Mouse (Mus musculus): ENCODE data around the gene Fbxw17. TPM values are rescaled to one million over a fixed set of nuclear protein-coding genes. Genes with fewer than 3 reads are reported as not detected.
"Not testable (repeated sequence)": the region's sequence is repeated elsewhere in the genome, so short reads cannot be mapped to it uniquely, and the experiment has no call there.

Gene Fbxw17
- total RNA-seq (2014; fragmentation: Nextera tagmentation), result not detected in 2 replicates
- total RNA-seq (2017), result 0.22 TPM in 1 of 2 replicates, not detected in the other
- polyA plus RNA-seq (2012), result not detected in 2 replicates

DNA sequence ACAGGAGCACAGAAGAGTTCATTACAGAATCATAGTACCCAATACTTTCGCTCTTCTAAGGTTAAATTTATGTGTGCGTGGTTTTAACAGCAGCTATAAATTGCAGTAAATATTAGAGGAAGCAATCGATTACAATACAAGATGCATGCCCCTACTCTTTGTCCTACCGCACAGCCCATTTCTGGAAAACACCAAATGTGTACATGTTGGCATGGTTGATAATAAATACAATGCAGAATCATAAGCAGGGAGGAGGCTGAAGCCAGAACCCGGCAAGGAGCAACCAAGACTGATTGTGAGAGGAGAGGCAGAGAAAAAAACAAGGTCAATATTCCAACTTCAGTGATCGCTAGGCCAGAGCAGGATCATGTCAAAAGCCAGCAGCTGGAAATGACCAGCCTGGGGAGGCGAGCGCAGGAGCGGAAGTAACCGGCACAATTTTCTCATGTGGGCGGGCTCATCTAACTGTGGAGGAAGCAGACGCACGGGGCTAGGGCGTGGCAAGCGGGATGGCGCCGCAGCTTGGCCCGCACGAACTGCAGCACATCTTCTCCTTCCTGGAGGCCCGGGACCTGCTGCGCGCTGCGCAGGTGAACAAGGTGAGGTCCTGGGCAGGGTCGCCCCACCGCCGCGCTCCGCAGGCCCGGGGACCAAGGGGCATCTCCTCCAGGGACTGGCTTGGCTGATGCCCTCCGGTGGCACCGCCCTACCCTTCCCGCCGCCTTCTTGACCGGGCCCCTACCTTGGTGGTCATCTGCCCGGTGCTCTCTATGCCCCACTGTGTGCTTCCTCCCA lies at the start of gene Fbxw17:
Gene Fbxw17 (plus strand): TSS at position 476 of the 795 bp plus-strand sequence.
- DNase-seq (ENCODE audit: low spot score) (no peak), ATAC-seq (ENCODE audit: extremely low read depth, insufficient number of reproducible peaks, low FRiP score, poor library complexity, severe bottlenecking) (no peak)
- Histone ChIP-seq H3K36me3 (replicated peaks) (no peaks in the 10 kb centered on the region), H3K4me1 (ENCODE audit: insufficient read depth, low read depth, low read length) (no peaks in the 10 kb centered on the region), H3K9me3 (replicated peaks) (peaks cover 31% of the 10 kb centered on the region), H3K27me3 (ENCODE audit: insufficient read depth, low read length) (no peaks in the 10 kb centered on the region), H3K4me3 (ENCODE audit: low read depth, low read length) (peak within 1 kb of the TSS; percentile 13; the same call in 1 of the 2 replicates)
- TF ChIP-seq POLR2AphosphoS5 (IDR thresholded peaks at IDR 0.05; ENCODE audit: insufficient replicate concordance, low read depth, low read length) (no peak), GATA1 (IDR thresholded peaks at IDR 0.05; ENCODE audit: borderline replicate concordance, low read length) (no peak), GATA2 (IDR thresholded peaks at IDR 0.05; ENCODE audit: borderline replicate concordance, low read depth, low read length) (no peak), CTCF (IDR thresholded peaks at IDR 0.05; ENCODE audit: low read depth, low read length) (no peak), TAL1 (conservative IDR thresholded peaks at IDR 0.05; ENCODE audit: low read depth, low read length) (no peak)

DNA sequence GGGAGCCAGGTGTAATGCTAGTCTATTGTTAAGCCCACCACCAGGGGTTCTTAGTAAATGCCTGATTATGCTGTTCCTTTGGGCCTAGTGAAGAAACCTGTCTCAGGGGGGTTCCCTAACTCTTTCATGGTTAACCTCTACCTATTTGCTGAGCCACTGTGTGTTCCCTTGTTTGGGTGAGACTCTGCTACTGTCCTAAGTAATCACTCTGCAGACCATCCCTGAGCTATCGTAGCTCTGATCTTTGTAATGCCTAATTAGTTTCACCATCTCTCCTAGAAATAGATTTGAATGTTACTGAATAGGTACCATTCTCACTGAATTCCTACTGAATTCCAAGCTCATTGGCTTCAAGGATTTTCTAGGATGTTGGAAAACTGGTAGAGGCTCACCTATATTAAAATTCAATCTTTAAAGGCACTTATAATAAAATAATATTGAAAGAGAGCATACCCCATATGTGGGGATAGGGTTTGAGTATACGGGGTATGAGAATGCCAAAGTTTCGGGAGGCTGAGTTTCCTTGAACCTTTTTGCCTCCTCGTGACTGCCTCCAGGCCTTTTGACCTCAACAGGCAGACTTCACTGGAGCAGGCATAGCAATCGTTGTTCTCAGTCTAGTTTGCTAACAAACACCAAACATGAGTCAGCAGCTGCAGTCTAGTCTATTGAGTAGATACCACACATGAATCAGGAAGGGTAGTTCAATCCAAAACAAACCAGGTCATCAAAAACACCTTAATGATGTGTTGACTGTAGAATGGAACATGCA lies 44.5 kb upstream of the Fbxw17 start:
- not testable (repeated sequence) for H3K4me1 ChIP-seq (ENCODE audit: insufficient read depth, low read depth, low read length); DNase-seq (ENCODE audit: low spot score)

DNA sequence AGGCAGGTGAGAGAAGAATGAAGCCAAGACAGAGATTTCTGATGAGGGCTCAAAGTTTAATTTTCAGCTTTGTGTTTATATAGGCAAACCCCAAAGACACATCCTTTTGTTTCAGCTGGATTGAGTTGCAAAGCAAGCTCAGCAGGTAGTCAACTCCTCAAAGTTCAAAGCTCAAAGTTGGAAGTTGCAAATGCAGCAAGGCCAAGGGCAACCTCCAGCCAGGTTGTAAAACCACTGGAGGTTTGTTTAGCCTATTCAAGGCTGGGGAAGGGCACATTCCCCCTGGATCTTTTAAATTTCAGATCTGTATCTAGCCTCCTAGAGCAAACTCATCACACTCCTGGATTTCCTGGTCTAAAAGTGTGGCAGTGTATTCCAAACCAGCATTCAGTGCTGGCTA lies 28.5 kb upstream of the Fbxw17 start:
- peaks cover 11% of the 10 kb centered on the region for H3K9me3 ChIP-seq (replicated peaks)
- not testable (repeated sequence) for H3K4me3 ChIP-seq (ENCODE audit: low read depth, low read length); ATAC-seq (ENCODE audit: extremely low read depth, insufficient number of reproducible peaks, low FRiP score, poor library complexity, severe bottlenecking); DNase-seq (ENCODE audit: low spot score); H3K27me3 ChIP-seq (ENCODE audit: insufficient read depth, low read length); H3K36me3 ChIP-seq (replicated peaks); H3K4me1 ChIP-seq (ENCODE audit: insufficient read depth, low read depth, low read length)

More for the DNA sequence above, 44.5 kb upstream of the Fbxw17 start:
- ATAC-seq (ENCODE audit: extremely low read depth, insufficient number of reproducible peaks, low FRiP score, poor library complexity, severe bottlenecking); H3K4me3 ChIP-seq (ENCODE audit: low read depth, low read length); H3K27me3 ChIP-seq (ENCODE audit: insufficient read depth, low read length); H3K9me3 ChIP-seq (replicated peaks); H3K36me3 ChIP-seq (replicated peaks): not testable (repeated sequence)

DNA sequence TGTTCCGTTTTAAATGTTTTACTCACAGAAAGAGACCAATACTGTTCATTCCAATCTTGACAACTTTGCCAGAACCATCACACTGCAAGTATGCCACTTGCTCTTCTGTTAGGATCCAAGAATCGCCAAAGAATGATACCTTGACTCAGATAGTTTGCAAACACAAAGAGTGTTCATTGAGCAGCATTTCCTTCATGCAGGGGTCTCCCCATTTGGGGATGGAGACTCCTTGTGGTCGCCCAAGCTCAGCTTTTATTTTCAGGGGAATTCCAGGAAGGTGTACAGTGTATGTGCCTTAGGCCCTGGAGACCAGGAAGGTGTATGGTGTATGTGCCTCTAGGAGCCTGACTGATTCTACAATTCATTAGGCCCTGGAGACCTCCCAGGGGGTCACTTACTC lies 757 bp downstream of the Fbxw17 start:
- Histone ChIP-seq H3K36me3 (replicated peaks) (no peaks in the 10 kb centered on the region), H3K9me3 (replicated peaks) (peaks cover 36% of the 10 kb centered on the region), H3K4me3 (ENCODE audit: low read depth, low read length) (no peak overlapping the region), H3K27me3 (ENCODE audit: insufficient read depth, low read length) (no peaks in the 10 kb centered on the region), H3K4me1 (ENCODE audit: insufficient read depth, low read depth, low read length) (no peaks in the 10 kb centered on the region)
- DNase-seq (ENCODE audit: low spot score) (no peak), ATAC-seq (ENCODE audit: extremely low read depth, insufficient number of reproducible peaks, low FRiP score, poor library complexity, severe bottlenecking) (no peak)
- TF ChIP-seq GATA2 (IDR thresholded peaks at IDR 0.05; ENCODE audit: borderline replicate concordance, low read depth, low read length), result no peak

DNA sequence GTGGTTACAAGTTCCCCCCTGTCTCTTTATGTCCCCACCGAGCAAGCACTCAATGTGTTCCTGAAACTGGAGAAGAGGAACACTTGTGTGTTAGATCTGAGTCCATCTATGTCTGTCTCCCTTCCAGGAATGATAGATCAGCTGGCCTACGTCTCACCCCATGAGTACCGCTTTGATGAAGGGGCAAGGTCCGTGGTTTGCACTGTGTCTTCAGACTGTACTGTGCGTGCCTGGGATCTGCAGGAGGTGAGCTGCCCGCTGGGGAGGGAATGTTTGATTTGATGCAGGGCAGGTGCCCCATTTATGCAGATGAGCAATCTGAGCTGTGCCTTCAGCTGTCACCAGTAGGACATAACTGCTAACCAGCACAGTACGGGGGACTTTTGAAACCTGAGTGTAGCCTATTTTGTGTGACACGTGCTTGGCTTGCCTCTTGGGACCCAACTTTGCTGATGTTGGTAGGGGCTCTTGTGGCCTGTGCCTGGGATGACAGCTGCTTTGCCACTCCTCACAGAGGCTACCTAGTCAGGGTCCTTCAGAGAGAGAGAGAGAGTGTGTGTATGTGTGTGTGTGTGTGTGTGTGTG lies 6.1 kb downstream of the Fbxw17 start:
- DNase-seq (ENCODE audit: low spot score), result no peak
- Histone ChIP-seq H3K36me3 (replicated peaks) (no peaks in the 10 kb centered on the region), H3K4me1 (ENCODE audit: insufficient read depth, low read depth, low read length) (no peaks in the 10 kb centered on the region), H3K9me3 (replicated peaks) (peaks cover 40% of the 10 kb centered on the region), H3K4me3 (ENCODE audit: low read depth, low read length) (no peak overlapping the region), H3K27me3 (ENCODE audit: insufficient read depth, low read length) (no peaks in the 10 kb centered on the region)
- no peak for ATAC-seq (ENCODE audit: extremely low read depth, insufficient number of reproducible peaks, low FRiP score, poor library complexity, severe bottlenecking)
- TF ChIP-seq POLR2AphosphoS5 (IDR thresholded peaks at IDR 0.05; ENCODE audit: insufficient replicate concordance, low read depth, low read length), result no peak

DNA sequence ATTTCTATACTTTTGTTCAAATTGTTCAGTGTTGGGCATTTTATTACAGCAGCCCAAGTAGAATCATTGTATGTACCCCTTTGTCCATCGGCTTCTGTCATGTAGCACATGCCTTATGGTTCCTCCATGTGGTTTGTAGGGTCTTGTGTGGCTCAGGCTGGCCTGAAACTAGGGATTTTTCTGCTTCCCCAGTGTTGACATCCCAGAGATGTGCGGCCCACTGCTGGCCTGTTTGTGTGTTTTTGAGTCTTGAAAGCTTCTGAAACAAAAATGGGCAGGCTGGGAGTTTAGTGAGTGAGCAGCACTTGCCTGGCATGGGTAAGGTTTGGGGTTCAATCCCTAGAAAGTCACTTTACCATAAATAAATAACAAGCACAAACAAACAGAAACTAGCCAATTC lies 6.9 kb downstream of the Fbxw17 start:
- DNase-seq (ENCODE audit: low spot score), result no peak
- Histone ChIP-seq H3K9me3 (replicated peaks) (peaks cover 40% of the 10 kb centered on the region), H3K36me3 (replicated peaks) (no peaks in the 10 kb centered on the region), H3K4me3 (ENCODE audit: low read depth, low read length) (no peak overlapping the region), H3K27me3 (ENCODE audit: insufficient read depth, low read length) (no peaks in the 10 kb centered on the region), H3K4me1 (ENCODE audit: insufficient read depth, low read depth, low read length) (no peaks in the 10 kb centered on the region)
- TF ChIP-seq GATA1 (IDR thresholded peaks at IDR 0.05; ENCODE audit: borderline replicate concordance, low read length), result no peak
- TF ChIP-seq CTCF (IDR thresholded peaks at IDR 0.05; ENCODE audit: low read depth, low read length), result no peak
- no peak for TF ChIP-seq GATA2 (IDR thresholded peaks at IDR 0.05; ENCODE audit: borderline replicate concordance, low read depth, low read length)
- TF ChIP-seq TAL1 (conservative IDR thresholded peaks at IDR 0.05; ENCODE audit: low read depth, low read length), result no peak
- TF ChIP-seq POLR2AphosphoS5 (IDR thresholded peaks at IDR 0.05; ENCODE audit: insufficient replicate concordance, low read depth, low read length), result no peak
- ATAC-seq (ENCODE audit: extremely low read depth, insufficient number of reproducible peaks, low FRiP score, poor library complexity, severe bottlenecking), result no peak
